Mouse (Mus musculus): ENCODE measurements around the gene Erbb3.

GRCm38 (mm10) chr10:128625287-128625894 lies 35.9 kb upstream of the Erbb3 start:
- TF ChIP-seq CTCF (IDR thresholded peaks at IDR 0.05; ENCODE audit: control insufficient read depth, insufficient read depth, insufficient replicate concordance, low read depth, low read length) (no peak), POLR2A (IDR thresholded peaks at IDR 0.05; ENCODE audit: control insufficient read depth, low read depth, low read length) (no peak)

Data from testis, adult 2 months (tissue).